Mouse (Mus musculus): ENCODE results near the gene Ina.
"Not testable (repeated sequence)": the region's sequence is repeated elsewhere in the genome, so short reads cannot be mapped to it uniquely, and the experiment has no call there.

The Ina gene

GRCm38 (mm10) chr19:47014447-47015381 is at the start of gene Ina, which contains the start of gene Nt5c2:
Gene Ina, plus strand, starts transcription at chr19:47014698.
Gene Nt5c2, minus strand, starts transcription at chr19:47015153.
- DNase-seq = no peak

- DNase-seq = no peak
Observed at GRCm38 (mm10) chr19:46965496-46965895, 49.0 kb upstream of the Ina start.

GRCm38 (mm10) chr19:46966330-46966729 is 48.2 kb upstream of the Ina start:
- peak; percentile 72 for DNase-seq

GRCm38 (mm10) chr19:46967861-46968260 is 46.6 kb upstream of the Ina start:
- no peak for DNase-seq

GRCm38 (mm10) chr19:46968833-46969232 is 45.7 kb upstream of the Ina start:
- DNase-seq = no peak

GRCm38 (mm10) chr19:46969286-46969985 is 45.1 kb upstream of the Ina start:
- peak; percentile 94 for DNase-seq

GRCm38 (mm10) chr19:46970121-46970729 is 44.3 kb upstream of the Ina start:
- no peak for DNase-seq

GRCm38 (mm10) chr19:46971051-46971689 is 43.3 kb upstream of the Ina start:
- no peak for DNase-seq

GRCm38 (mm10) chr19:46971712-46972111 is 42.8 kb upstream of the Ina start:
- no peak for DNase-seq

GRCm38 (mm10) chr19:46972159-46972558 is 42.3 kb upstream of the Ina start:
- DNase-seq = no peak

- peak; percentile 82 for DNase-seq
Observed at GRCm38 (mm10) chr19:46975565-46975964, 38.9 kb upstream of the Ina start.

- peak; percentile 31 for DNase-seq
Observed at GRCm38 (mm10) chr19:46975997-46976396, 38.5 kb upstream of the Ina start.

GRCm38 (mm10) chr19:46976743-46977142 is 37.8 kb upstream of the Ina start:
- no peak for DNase-seq

GRCm38 (mm10) chr19:46977460-46977859 is 37.0 kb upstream of the Ina start:
- DNase-seq = peak; percentile 90

- not testable (repeated sequence) for DNase-seq
Observed at GRCm38 (mm10) chr19:46978069-46978468, 36.4 kb upstream of the Ina start.

GRCm38 (mm10) chr19:46978920-46979780 is 35.3 kb upstream of the Ina start:
- peak; percentile 55 for DNase-seq

GRCm38 (mm10) chr19:46979781-46980105 is 34.8 kb upstream of the Ina start:
- DNase-seq = peak; percentile 83

- no peak for DNase-seq
Observed at GRCm38 (mm10) chr19:46981462-46981861, 33.0 kb upstream of the Ina start.

GRCm38 (mm10) chr19:46983352-46983965 is 31.0 kb upstream of the Ina start:
- no peak for DNase-seq

GRCm38 (mm10) chr19:46983966-46984380 is 30.5 kb upstream of the Ina start:
- DNase-seq = no peak
